Mouse (Mus musculus) ovary, postnatal 14 days (tissue): ENCODE measurements around the gene Rom1.
"Not testable (repeated sequence)": the region's sequence is repeated elsewhere in the genome, so short reads cannot be mapped to it uniquely, and the experiment has no call there.

ENCODE experiments used
- DNase-seq: peaks from one replicate; pipeline ENCODE4 v3.0.0; 2022; ENCODE audit warnings: low spot score

The Rom1 gene

GRCm38 (mm10) chr19:8929224-8930088 is at the start of gene Rom1, which contains the start of gene Eml3:
Gene Rom1 (minus strand): TSS chr19:8929356.
Gene Eml3 (plus strand): TSS chr19:8929552.
- peak; percentile 84 for DNase-seq

GRCm38 (mm10) chr19:8976535-8976934 is 47.4 kb upstream of the Rom1 start:
- no peak for DNase-seq

- no peak for DNase-seq
These were observed 46.3 kb upstream of the Rom1 start for GRCm38 (mm10) chr19:8975491-8975890.

GRCm38 (mm10) chr19:8974638-8975037 is 45.5 kb upstream of the Rom1 start:
- DNase-seq = no peak

- not testable (repeated sequence) for DNase-seq
These were observed 43.3 kb upstream of the Rom1 start for GRCm38 (mm10) chr19:8972491-8972890.

GRCm38 (mm10) chr19:8967893-8968292 is 38.7 kb upstream of the Rom1 start:
- no peak for DNase-seq

GRCm38 (mm10) chr19:8967373-8967743 is 38.2 kb upstream of the Rom1 start:
- no peak for DNase-seq

GRCm38 (mm10) chr19:8966590-8967372 is 37.6 kb upstream of the Rom1 start, which contains the start of gene Eef1g:
Gene Eef1g (plus strand): TSS chr19:8967041.
- peak; percentile 92 for DNase-seq

GRCm38 (mm10) chr19:8966198-8966589 is 37.0 kb upstream of the Rom1 start:
- DNase-seq = no peak

GRCm38 (mm10) chr19:8965771-8966170 is 36.6 kb upstream of the Rom1 start:
- no peak for DNase-seq

- DNase-seq = no peak
These were observed 35.9 kb upstream of the Rom1 start for GRCm38 (mm10) chr19:8965075-8965474.

- no peak for DNase-seq
These were observed 33.1 kb upstream of the Rom1 start for GRCm38 (mm10) chr19:8962256-8962655.

GRCm38 (mm10) chr19:8954171-8954570 is 25.0 kb upstream of the Rom1 start:
- no peak for DNase-seq

- DNase-seq = peak; percentile 91
These were observed 24.2 kb upstream of the Rom1 start, which contains the start of gene Tut1 for GRCm38 (mm10) chr19:8953135-8954039. Gene Tut1 (plus strand): TSS chr19:8953847.

GRCm38 (mm10) chr19:8952241-8952640 is 23.1 kb upstream of the Rom1 start:
- DNase-seq = no peak

- no peak for DNase-seq
These were observed 21.0 kb upstream of the Rom1 start for GRCm38 (mm10) chr19:8950190-8950589.

GRCm38 (mm10) chr19:8946929-8947328 is 17.8 kb upstream of the Rom1 start:
- no peak for DNase-seq

GRCm38 (mm10) chr19:8945251-8945650 is 16.1 kb upstream of the Rom1 start:
- no peak for DNase-seq

- DNase-seq = peak; percentile 69
These were observed 15.6 kb upstream of the Rom1 start for GRCm38 (mm10) chr19:8944750-8945149.

- DNase-seq = no peak
These were observed 14.9 kb upstream of the Rom1 start for GRCm38 (mm10) chr19:8944062-8944461.

GRCm38 (mm10) chr19:8943047-8943446 is 13.9 kb upstream of the Rom1 start:
- DNase-seq = no peak
